Mouse (Mus musculus): Measurements from ENCODE around the gene Fam131c.

- no peak for TF ChIP-seq CTCF (IDR thresholded peaks at IDR 0.05; ENCODE audit: low read depth)
- TF ChIP-seq EP300 (IDR thresholded peaks at IDR 0.05; ENCODE audit: low read depth): no peak
Measured at GRCm38 (mm10) chr4:141387933-141388332, 19.9 kb downstream of the Fam131c start.
